Mouse (Mus musculus) lung, embryonic 14.5 days (tissue): ENCODE results near the gene Tnk1. TPM values are rescaled to one million over a fixed set of nuclear protein-coding genes. Genes with fewer than 3 reads are reported as not detected.

Experiments
- ATAC-seq: fragments of 200-750 bp; cut with Nextera tagmentation; 2 replicates; pipeline ENCODE4 v1.8.0; 2017; ENCODE audit warnings: mild to moderate bottlenecking, moderate TSS enrichment, moderate library complexity; ENCODE audit not compliant: insufficient read depth
- DNase-seq: peaks from one replicate; pipeline ENCODE4 v3.0.0-alpha.2; 2015
- H3K27ac ChIP-seq: fragments of 300-500 bp; sonication (generic); 2 replicates; pipeline ENCODE4 v1.5.1; 2014; ENCODE audit warnings: low read depth, mild to moderate bottlenecking, moderate library complexity
- H3K27me3 ChIP-seq: fragments of 300-500 bp; sonication (generic); 2 replicates; pipeline ENCODE4 v1.6.1; 2014; ENCODE audit warnings: low read length, control low read depth; ENCODE audit not compliant: insufficient read depth
- H3K36me3 ChIP-seq: fragments of 300-500 bp; sonication (generic); 2 replicates; pipeline ENCODE4 v1.6.1; 2014; ENCODE audit warnings: control low read depth; ENCODE audit not compliant: insufficient read depth
- H3K4me1 ChIP-seq: fragments of 300-500 bp; sonication (generic); 2 replicates; pipeline ENCODE4 v1.6.1; 2014; ENCODE audit warnings: antibody characterized with exemption, control low read depth; ENCODE audit not compliant: insufficient read depth
- H3K4me2 ChIP-seq: fragments of 300-500 bp; sonication (generic); 2 replicates; pipeline ENCODE4 v1.6.1; 2014; ENCODE audit warnings: mild to moderate bottlenecking
- H3K4me3 ChIP-seq: fragments of 300-500 bp; sonication (generic); 2 replicates; pipeline ENCODE4 v1.5.1; 2014; ENCODE audit warnings: low read depth, low read length
- H3K9ac ChIP-seq: fragments of 300-500 bp; sonication (generic); 2 replicates; pipeline ENCODE4 v1.6.1; 2014
- H3K9me3 ChIP-seq: fragments of 300-500 bp; sonication (generic); 2 replicates; pipeline ENCODE4 v1.6.1; 2016; ENCODE audit warnings: low read depth, low read length, control low read depth
- CTCF ChIP-seq: IDR thresholded peaks from 2 replicates; pipeline ENCODE4 v1.5.1; 2016; ENCODE audit warnings: antibody characterized with exemption, low read depth
- WGBS: fragments of 180-500 bp; shearing (Covaris S2); extraction: QIAGEN DNeasy Blood & Tissue Kit; methylation state at CpG from one replicate; pipeline ENCODE4 v1.1.7; 2014; 5-methylcytosine and 5-hydroxymethylcytosine counted together
- polyA plus RNA-seq: library from polyadenylated mRNA; unstranded; fragments of >200 nt; fragmentation: Nextera tagmentation; extraction: Ambion mirVana; gene quantifications from 2 replicates; pipeline ENCODE4 v1.2.1, GENCODE M21; 2014

The Tnk1 gene
- polyA plus RNA-seq, 1 experiment from 2014 or later = 6.1 TPM

DNA sequence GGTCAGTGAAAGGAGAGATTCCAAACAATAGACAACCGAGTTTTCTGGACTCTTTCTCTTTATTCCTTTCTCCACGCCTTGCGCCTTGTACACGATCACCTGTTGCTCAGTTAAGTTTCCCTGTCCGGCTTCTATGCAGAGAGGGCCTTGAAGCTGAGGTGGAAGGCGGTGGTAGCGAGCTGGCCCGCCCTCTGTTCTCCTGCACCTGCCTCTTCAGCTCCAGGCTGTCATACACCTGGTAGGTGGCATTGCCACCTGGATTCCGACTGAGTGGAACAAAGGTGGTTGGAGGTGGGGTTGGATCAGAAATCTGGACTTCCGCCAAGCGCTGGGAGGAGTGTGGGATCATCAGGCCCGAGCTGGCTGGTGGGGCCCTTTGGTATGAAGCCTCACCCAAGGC is 42.0 kb downstream of the Tnk1 start:
- 82% methylated on average over 12 of the region's 12 CpGs for WGBS

GRCm38 (mm10) chr11:69815155-69815554 is 43.4 kb downstream of the Tnk1 start, which contains the start of gene Gm39566:
Gene Gm39566, minus strand, starts transcription at chr11:69815298.
- H3K27ac ChIP-seq = no peak within 1 kb of the TSS
- TF ChIP-seq CTCF = peak; percentile 35
- ATAC-seq (no peak), DNase-seq (no peak)
- no peak within 1 kb of the TSS for H3K9ac ChIP-seq
- no peaks in the 10 kb centered on the region for H3K4me1 ChIP-seq
- H3K4me3 ChIP-seq = no peak within 1 kb of the TSS
- 58% methylated on average over 10 of the region's 10 CpGs for WGBS
- H3K27me3 ChIP-seq = no peaks in the 10 kb centered on the region
- no peak within 1 kb of the TSS for H3K4me2 ChIP-seq
- no peaks in the 10 kb centered on the region for H3K36me3 ChIP-seq
- H3K9me3 ChIP-seq = peaks cover 7% of the 10 kb centered on the region; the same call in 1 of the 2 replicates

More for the DNA sequence above, 42.0 kb downstream of the Tnk1 start:
- H3K9ac ChIP-seq = no peak overlapping the region
- no peak overlapping the region for H3K4me3 ChIP-seq
- ATAC-seq (no peak), DNase-seq (no peak)
- H3K4me2 ChIP-seq = no peak overlapping the region
- TF ChIP-seq CTCF = no peak
- no peak overlapping the region for H3K27ac ChIP-seq
- no peaks in the 10 kb centered on the region for H3K4me1 ChIP-seq
- no peaks in the 10 kb centered on the region for H3K27me3 ChIP-seq
- H3K36me3 ChIP-seq = no peaks in the 10 kb centered on the region
- peaks cover 7% of the 10 kb centered on the region; the same call in 1 of the 2 replicates for H3K9me3 ChIP-seq

DNA sequence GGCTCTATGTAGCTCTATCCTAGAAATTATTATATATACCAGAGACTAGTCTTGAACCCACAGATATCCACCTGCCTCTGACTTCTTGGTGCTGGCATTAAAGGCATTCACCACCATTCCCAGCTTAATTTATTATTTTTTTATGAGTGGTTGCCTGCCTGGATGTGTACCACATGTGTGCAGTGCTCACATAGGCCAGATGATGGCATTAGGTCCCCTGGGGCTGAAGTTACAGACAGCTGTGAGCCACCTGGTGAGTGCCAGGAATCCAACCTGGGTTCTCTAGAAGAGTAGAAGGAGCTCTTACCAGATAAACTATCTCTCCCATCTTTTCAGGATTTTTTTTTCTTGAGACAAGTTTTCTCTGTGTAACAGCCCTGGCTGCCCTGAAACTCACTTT is 48.2 kb downstream of the Tnk1 start:
- no peak overlapping the region for H3K9ac ChIP-seq
- H3K4me3 ChIP-seq = no peak overlapping the region
- no peak for TF ChIP-seq CTCF
- H3K4me1 ChIP-seq = no peaks in the 10 kb centered on the region
- no peaks in the 10 kb centered on the region for H3K9me3 ChIP-seq
- H3K4me2 ChIP-seq = no peak overlapping the region
- DNase-seq (no peak), ATAC-seq (no peak)
- H3K27me3 ChIP-seq = peaks cover 6% of the 10 kb centered on the region; the same call in 1 of the 2 replicates
- H3K27ac ChIP-seq = no peak overlapping the region
- H3K36me3 ChIP-seq = no peaks in the 10 kb centered on the region

DNA sequence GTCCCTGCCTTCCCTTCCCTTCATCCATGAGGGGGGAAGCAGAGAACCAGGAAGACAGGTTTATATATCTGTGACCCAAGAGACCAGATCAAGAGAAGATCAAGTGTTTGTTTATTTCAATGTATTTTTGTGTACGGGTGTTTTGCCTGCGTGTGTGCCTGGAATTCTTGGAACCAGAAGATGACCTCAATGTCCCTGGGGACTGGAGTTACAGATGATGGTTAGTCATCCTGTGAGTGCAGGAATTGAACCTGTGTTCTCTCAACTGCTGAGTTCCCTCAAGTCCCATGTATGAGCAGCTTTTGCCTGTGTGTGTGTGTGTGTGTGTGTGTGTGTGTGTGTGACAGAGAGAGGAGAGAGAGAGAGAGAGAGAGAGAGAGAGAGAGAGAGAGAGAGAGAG is 50.9 kb downstream of the Tnk1 start:
- 58% methylated on average over 2 of the region's 2 CpGs for WGBS
- Histone ChIP-seq H3K9ac (no peak overlapping the region), H3K27me3 (peaks cover 27% of the 10 kb centered on the region)

DNA sequence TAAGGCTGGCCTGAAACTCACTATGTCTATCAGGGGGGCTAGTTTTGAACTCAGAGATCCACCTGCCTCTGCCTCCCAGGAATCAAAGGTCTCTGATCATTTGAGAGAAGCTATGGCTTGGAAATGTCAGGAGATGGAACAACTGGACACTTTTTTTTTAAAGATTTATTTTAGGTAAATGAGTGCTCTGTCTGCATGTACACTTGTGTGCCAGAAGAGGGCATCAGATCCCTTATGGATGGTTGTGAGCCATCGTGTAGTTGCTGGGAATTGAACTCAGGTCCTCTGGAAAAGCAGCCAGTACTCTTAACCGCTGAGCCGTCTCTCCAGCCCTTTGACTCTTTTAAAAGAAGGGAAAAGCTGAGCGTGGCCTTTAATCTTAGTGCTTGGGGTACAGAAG is 52.2 kb downstream of the Tnk1 start:
- ATAC-seq (no peak), DNase-seq (no peak)
- Histone ChIP-seq H3K4me2 (no peak overlapping the region), H3K4me1 (peaks cover 25% of the 10 kb centered on the region), H3K9me3 (no peaks in the 10 kb centered on the region), H3K9ac (no peak overlapping the region), H3K27me3 (peaks cover 39% of the 10 kb centered on the region), H3K36me3 (no peaks in the 10 kb centered on the region), H3K27ac (no peak overlapping the region), H3K4me3 (no peak overlapping the region)
- 79% methylated on average over 4 of the region's 4 CpGs for WGBS
- peak; percentile 36; the same call in 1 of the 2 replicates for TF ChIP-seq CTCF

More for the DNA sequence above, 50.9 kb downstream of the Tnk1 start:
- H3K4me1 ChIP-seq = peaks cover 18% of the 10 kb centered on the region
- H3K9me3 ChIP-seq = no peaks in the 10 kb centered on the region
- ATAC-seq (no peak), DNase-seq (no peak)
- H3K4me2 ChIP-seq = no peak overlapping the region
- TF ChIP-seq CTCF = no peak
- no peaks in the 10 kb centered on the region for H3K36me3 ChIP-seq
- H3K27ac ChIP-seq = no peak overlapping the region
- H3K4me3 ChIP-seq = no peak overlapping the region

DNA sequence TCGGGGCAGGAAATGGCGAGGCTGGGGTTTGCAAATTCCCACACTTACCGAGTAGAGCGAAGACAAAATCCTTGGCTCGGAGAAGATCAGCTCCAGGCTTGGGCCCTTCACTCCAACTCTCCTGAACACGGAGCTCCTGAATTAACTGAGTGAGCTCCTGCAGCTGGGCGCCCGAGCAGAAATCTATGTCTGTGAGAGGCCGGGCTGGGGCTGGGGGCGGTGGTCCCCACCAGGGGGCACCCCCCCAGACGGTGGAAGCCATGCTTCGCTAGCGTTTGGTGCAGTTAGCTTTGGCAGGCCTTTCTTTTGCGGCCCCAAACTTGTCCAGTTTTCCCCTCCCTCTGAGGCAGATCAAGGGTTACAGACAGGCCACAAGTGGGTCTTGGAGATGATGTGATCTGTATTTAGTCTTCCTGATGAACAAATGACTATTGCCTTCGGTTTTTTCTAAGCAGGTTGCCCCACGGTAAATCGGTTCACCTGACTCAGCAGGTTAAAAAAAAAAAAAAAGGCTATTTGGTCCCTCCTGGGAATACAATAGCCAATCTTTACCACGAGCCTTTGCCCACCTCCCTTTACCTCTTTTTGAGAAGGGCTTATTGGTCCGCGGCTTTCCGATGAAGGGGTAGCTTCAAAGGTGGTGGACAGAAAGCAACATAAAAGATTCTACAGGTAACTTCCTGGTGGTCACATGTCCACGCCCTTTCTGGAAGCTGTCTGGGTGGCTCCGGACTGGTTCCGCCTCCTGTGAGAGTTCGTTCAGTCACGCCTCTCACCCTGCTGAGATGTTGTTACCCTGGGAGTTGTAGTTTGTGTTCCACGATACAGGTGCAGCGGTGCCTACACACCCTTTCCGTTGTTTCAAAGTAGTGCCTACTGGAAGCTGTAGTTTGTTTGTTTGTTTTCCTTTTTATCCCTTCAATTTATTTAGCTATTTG is 53.3 kb downstream of the Tnk1 start, which contains the start of gene Tmem102:
Tmem102 (minus strand) TSS at position 653 of the 938 bp plus-strand sequence.
- TF ChIP-seq CTCF = no peak
- Histone ChIP-seq H3K4me3 (peak within 1 kb of the TSS; percentile 52), H3K9me3 (no peaks in the 10 kb centered on the region), H3K36me3 (no peaks in the 10 kb centered on the region), H3K27ac (no peak within 1 kb of the TSS), H3K4me2 (peak within 1 kb of the TSS; percentile 97), H3K9ac (peak within 1 kb of the TSS; percentile 54), H3K27me3 (peaks cover 43% of the 10 kb centered on the region), H3K4me1 (peaks cover 30% of the 10 kb centered on the region)
- DNase-seq (peak; percentile 39), ATAC-seq (no peak)
- WGBS = 9% methylated on average over 29 of the region's 29 CpGs

GRCm38 (mm10) chr11:69804652-69804940 is 53.9 kb downstream of the Tnk1 start:
- peaks cover 45% of the 10 kb centered on the region for H3K27me3 ChIP-seq
- peak overlapping the region; percentile 52 for H3K4me3 ChIP-seq
- no peaks in the 10 kb centered on the region for H3K36me3 ChIP-seq
- H3K9me3 ChIP-seq = no peaks in the 10 kb centered on the region
- TF ChIP-seq CTCF = no peak
- H3K4me1 ChIP-seq = peaks cover 32% of the 10 kb centered on the region
- peak overlapping the region; percentile 54 for H3K9ac ChIP-seq
- ATAC-seq (no peak), DNase-seq (peak; percentile 34)
- peak overlapping the region; percentile 97 for H3K4me2 ChIP-seq
- no peak overlapping the region for H3K27ac ChIP-seq
- 11% methylated on average over 12 of the region's 12 CpGs for WGBS
